Mouse (Mus musculus): ENCODE results near the gene Yeats4. TPM values are rescaled to one million over a fixed set of nuclear protein-coding genes. Genes with fewer than 3 reads are reported as not detected.

The Yeats4 gene
- total and polyA plus RNA-seq, 3 experiments = 50.3 to 133 (median 110) TPM

DNA sequence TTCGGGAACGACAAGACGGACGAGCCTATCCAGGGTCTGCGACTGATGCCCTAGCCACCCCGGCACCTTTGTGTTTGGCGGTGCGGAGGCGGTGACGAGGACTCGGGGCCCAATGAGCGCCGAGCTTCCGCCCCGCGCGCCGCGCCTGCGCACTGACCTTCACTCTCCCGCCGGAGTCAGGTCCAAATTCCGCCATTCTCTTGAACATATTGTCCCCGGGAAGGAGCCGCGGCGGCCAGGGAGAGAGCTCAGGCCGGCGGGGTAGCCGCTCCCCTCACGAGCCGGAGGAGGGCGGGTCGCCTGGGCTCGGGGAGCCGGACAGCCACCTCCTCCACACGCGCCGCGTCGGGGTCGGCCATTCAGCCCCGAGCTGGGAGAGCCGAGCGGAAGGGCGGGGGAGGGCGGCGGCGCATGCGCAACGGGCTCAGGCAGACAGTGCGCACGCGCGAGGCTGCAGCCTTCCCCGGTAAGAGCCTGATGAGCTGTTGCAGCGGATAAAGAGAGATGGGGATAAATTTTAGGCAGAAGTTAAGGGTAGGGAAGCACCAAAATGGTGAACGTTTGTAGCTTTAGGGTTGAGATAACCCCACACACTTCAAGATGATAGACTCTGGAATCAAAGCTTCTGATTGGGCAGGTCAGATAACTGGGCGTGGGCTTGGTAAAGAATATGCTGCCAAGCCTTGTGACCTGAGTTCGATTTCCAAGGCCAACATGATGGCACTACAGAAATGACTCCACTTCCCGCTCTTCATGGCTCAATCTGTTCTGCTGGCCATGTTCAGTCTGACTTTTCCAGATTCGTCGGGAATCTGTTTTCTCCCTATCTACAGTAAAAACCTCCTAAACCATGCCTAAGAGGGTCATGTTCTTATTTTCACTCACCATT, at the start of gene Yeats4 (continued):
- TF ChIP-seq E2F4 (IDR thresholded peaks at IDR 0.05; ENCODE audit: insufficient replicate concordance, low read depth, low read length) = peak; percentile 89; the same call in 1 of the 2 replicates

DNA sequence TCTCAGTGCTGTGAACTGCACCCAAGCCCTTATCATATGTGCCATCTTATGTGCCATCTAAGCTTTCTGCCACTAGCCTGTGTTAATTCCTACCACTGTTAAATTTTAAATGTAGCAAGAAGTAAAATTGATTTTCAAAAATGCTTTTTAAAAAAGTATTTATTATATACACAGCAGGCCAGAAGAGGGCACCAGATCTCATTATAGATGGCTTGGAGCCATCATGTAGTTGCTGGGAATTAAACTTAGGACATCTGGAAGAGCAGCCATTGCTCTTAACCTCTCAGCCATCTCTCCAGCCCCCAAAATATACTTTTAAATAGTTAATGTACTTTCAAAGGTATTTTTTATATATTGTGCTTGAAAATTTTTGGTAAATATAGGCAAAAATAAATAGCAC, 47.7 kb upstream of the Yeats4 start:
- peak; percentile 9 for DNase-seq (ENCODE audit: extremely low read depth)

DNA sequence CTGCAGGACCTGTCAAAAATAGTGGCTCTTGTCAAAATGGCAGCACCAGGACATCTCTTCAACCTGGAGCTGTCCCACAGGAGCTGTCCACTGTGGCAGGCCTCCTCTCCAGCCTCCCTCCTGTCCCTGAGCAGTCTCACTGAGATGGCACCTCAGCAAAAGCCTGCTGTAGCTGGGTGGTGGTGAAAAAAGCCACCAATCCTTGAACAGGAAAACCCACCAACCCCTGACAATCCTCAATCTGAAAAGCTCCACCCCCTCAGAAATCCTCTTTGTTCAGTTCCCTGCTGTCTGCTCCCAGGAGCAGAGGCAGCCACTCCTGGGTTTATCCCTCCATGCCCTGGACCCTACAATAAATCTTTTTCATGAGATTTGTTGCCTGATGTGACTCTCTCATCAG, 35.6 kb upstream of the Yeats4 start:
- TF ChIP-seq RCOR1 (conservative IDR thresholded peaks at IDR 0.05; ENCODE audit: low read depth, low read length) (no peak), NRF1 (IDR thresholded peaks at IDR 0.05; ENCODE audit: low read depth, low read length) (no peak), PAX5 (IDR thresholded peaks at IDR 0.05; ENCODE audit: low read length) (no peak), ZKSCAN1 (IDR thresholded peaks at IDR 0.05; ENCODE audit: borderline replicate concordance, low read depth, low read length) (no peak), RAD21 (IDR thresholded peaks at IDR 0.05; ENCODE audit: low read depth, low read length) (no peak), MAFK (IDR thresholded peaks at IDR 0.05; ENCODE audit: insufficient replicate concordance, low read length) (no peak), NELFE (IDR thresholded peaks at IDR 0.05; ENCODE audit: low read depth, low read length) (no peak), USF1 (IDR thresholded peaks at IDR 0.05; ENCODE audit: low read depth, low read length) (no peak), SMC3 (IDR thresholded peaks at IDR 0.05; ENCODE audit: low read depth, low read length) (no peak), SIN3A (IDR thresholded peaks at IDR 0.05; ENCODE audit: low read length) (no peak)
- Histone ChIP-seq H3K4me3 (replicated peaks in 1 of 3; ENCODE audit: low read depth in 2 of 3, low read length in 2 of 3, poor library complexity in 1 of 3) (no peak overlapping the region), H3K4me1 (ENCODE audit: control insufficient read depth in 1 of 2, insufficient read depth in 2 of 2) (no peaks in the 10 kb centered on the region), H3K27me3 (replicated peaks) (no peaks in the 10 kb centered on the region), H3K9me3 (replicated peaks; ENCODE audit: low read length) (peaks cover 8% of the 10 kb centered on the region), H3K4me2 (ENCODE audit: insufficient read depth, low read depth, poor library complexity, severe bottlenecking) (no peak overlapping the region), H3K27ac (ENCODE audit: insufficient read depth, low read depth) (no peak overlapping the region), H3K9ac (ENCODE audit: insufficient read depth, low read depth) (no peak overlapping the region), H3K79me2 (replicated peaks; ENCODE audit: control insufficient read depth, extremely low read depth, insufficient read depth, poor library complexity, severe bottlenecking) (no peaks in the 10 kb centered on the region), H3K36me3 (replicated peaks in 1 of 2; ENCODE audit: control insufficient read depth in 1 of 2, insufficient read depth in 1 of 2, low read length in 1 of 2) (no peaks in the 10 kb centered on the region)
- no peak for DNase-seq (ENCODE audit: extremely low read depth)
- in situ Hi-C loops (cut with MboI; ENCODE audit: low pct_ligation_motif_present, low pct_unique_long_range_greater_than_20kb, low sequenced_read_pairs) = loop anchor here (25.0 kb wide), 1 partner anchor 177 kb away; no protein-coding TSS in a partner anchor
- dilution Hi-C loops (cut with MboI; ENCODE audit: extremely low pct_ligation_motif_present, extremely low pct_unique_long_range_greater_than_20kb, low sequenced_read_pairs) = no loop called here

More for the DNA sequence above, 47.7 kb upstream of the Yeats4 start:
- no peaks in the 10 kb centered on the region for H3K9me3 ChIP-seq (replicated peaks; ENCODE audit: low read length)
- H3K27me3 ChIP-seq (replicated peaks) = no peaks in the 10 kb centered on the region
- no peaks in the 10 kb centered on the region for H3K36me3 ChIP-seq (replicated peaks in 1 of 2; ENCODE audit: control insufficient read depth in 1 of 2, insufficient read depth in 1 of 2, low read length in 1 of 2)
- no peaks in the 10 kb centered on the region for H3K79me2 ChIP-seq (replicated peaks; ENCODE audit: control insufficient read depth, extremely low read depth, insufficient read depth, poor library complexity, severe bottlenecking)
- in situ Hi-C loops (cut with MboI; ENCODE audit: low pct_ligation_motif_present, low pct_unique_long_range_greater_than_20kb, low sequenced_read_pairs) (loop anchor here (25.0 kb wide), 1 partner anchor 165 kb away; no protein-coding TSS in a partner anchor), dilution Hi-C loops (cut with MboI; ENCODE audit: extremely low pct_ligation_motif_present, extremely low pct_unique_long_range_greater_than_20kb, low sequenced_read_pairs) (no loop called here)
- H3K4me1 ChIP-seq (ENCODE audit: control insufficient read depth in 1 of 2, insufficient read depth in 2 of 2) = no peaks in the 10 kb centered on the region
- H3K27ac ChIP-seq (ENCODE audit: insufficient read depth, low read depth) = no peak overlapping the region
- H3K4me2 ChIP-seq (ENCODE audit: insufficient read depth, low read depth, poor library complexity, severe bottlenecking) = no peak overlapping the region
- no peak overlapping the region for H3K4me3 ChIP-seq (replicated peaks in 1 of 3; ENCODE audit: low read depth in 2 of 3, low read length in 2 of 3, poor library complexity in 1 of 3)
- no peak overlapping the region for H3K9ac ChIP-seq (ENCODE audit: insufficient read depth, low read depth)
- TF ChIP-seq POLR2A (IDR thresholded peaks at IDR 0.05; ENCODE audit: low read depth, low read length) (no peak), CHD2 (IDR thresholded peaks at IDR 0.05; ENCODE audit: low read length) (no peak), EP300 (IDR thresholded peaks at IDR 0.05; ENCODE audit: low read length) (no peak), ELF1 (IDR thresholded peaks at IDR 0.05; ENCODE audit: low read depth, low read length) (no peak), ZKSCAN1 (IDR thresholded peaks at IDR 0.05; ENCODE audit: borderline replicate concordance, low read depth, low read length) (no peak), JUN (IDR thresholded peaks at IDR 0.05; ENCODE audit: insufficient read depth, low read depth, low read length) (no peak), MAFK (IDR thresholded peaks at IDR 0.05; ENCODE audit: insufficient replicate concordance, low read length) (no peak), ZMIZ1 (IDR thresholded peaks at IDR 0.05; ENCODE audit: low read depth, low read length) (no peak), SMC3 (IDR thresholded peaks at IDR 0.05; ENCODE audit: low read depth, low read length) (peak; percentile 42), PAX5 (IDR thresholded peaks at IDR 0.05; ENCODE audit: low read length) (no peak), RAD21 (IDR thresholded peaks at IDR 0.05; ENCODE audit: low read depth, low read length) (peak; percentile 41), NELFE (IDR thresholded peaks at IDR 0.05; ENCODE audit: low read depth, low read length) (no peak), BHLHE40 (IDR thresholded peaks at IDR 0.05; ENCODE audit: low read depth, low read length) (no peak), ETS1 (conservative IDR thresholded peaks at IDR 0.05; ENCODE audit: low read depth, low read length) (no peak), CTCF (conservative IDR thresholded peaks at IDR 0.05 in 1 of 2, IDR thresholded peaks at IDR 0.05 in 1 of 2; ENCODE audit: low read depth in 2 of 2, low read length in 2 of 2) (peak in 1 of 2 experiments; percentile 58; a peak in 2 of 4 replicates), TCF12 (IDR thresholded peaks at IDR 0.05; ENCODE audit: low read depth, low read length) (no peak), SIN3A (IDR thresholded peaks at IDR 0.05; ENCODE audit: low read length) (no peak), TBP (conservative IDR thresholded peaks at IDR 0.05; ENCODE audit: low read depth, low read length) (no peak)
